Mouse (Mus musculus) kidney, embryonic 14.5 days (tissue): ENCODE measurements at regions not wholly inside any gene's neighbourhood (a gene's known extent, or its start where the extent isn't known, plus 50 kb on each side); places are given as distances from the start of the nearest gene placed in this dataset.

ENCODE experiments used
- ATAC-seq: fragments of 200-750 bp; cut with Nextera tagmentation; 2 replicates; pipeline ENCODE4 v1.8.0; 2017; ENCODE audit warnings: moderate number of reproducible peaks, mild to moderate bottlenecking, moderate TSS enrichment, moderate library complexity; ENCODE audit not compliant: low FRiP score, low TSS enrichment
- H3K27ac ChIP-seq: fragments of 300-500 bp; sonication (generic); 2 replicates; pipeline ENCODE4 v1.5.1; 2014; ENCODE audit warnings: low read depth, mild to moderate bottlenecking, low read length, moderate library complexity, mixed read lengths
- H3K27me3 ChIP-seq: fragments of 300-500 bp; sonication (generic); 2 replicates; pipeline ENCODE4 v1.6.1; 2014; ENCODE audit warnings: mild to moderate bottlenecking, low read length; ENCODE audit not compliant: control insufficient read depth, insufficient read depth
- H3K36me3 ChIP-seq: fragments of 300-500 bp; sonication (generic); 2 replicates; pipeline ENCODE4 v1.6.1; 2014; ENCODE audit warnings: low read length, mixed read lengths; ENCODE audit not compliant: control insufficient read depth, insufficient read depth
- H3K4me1 ChIP-seq: fragments of 300-500 bp; sonication (generic); 2 replicates; pipeline ENCODE4 v1.6.1; 2014; ENCODE audit warnings: low read length, mixed read lengths; ENCODE audit not compliant: control insufficient read depth, insufficient read depth
- H3K4me2 ChIP-seq: fragments of 300-500 bp; sonication (generic); replicated peaks from 2 replicates; pipeline ENCODE4 v1.6.1; 2014; ENCODE audit warnings: low read depth, mild to moderate bottlenecking, low read length
- H3K4me3 ChIP-seq: fragments of 300-500 bp; sonication (generic); 2 replicates; pipeline ENCODE4 v1.5.1; 2014; ENCODE audit warnings: mild to moderate bottlenecking, low read length
- H3K9ac ChIP-seq: fragments of 300-500 bp; sonication (generic); 2 replicates; pipeline ENCODE4 v1.6.1; 2014; ENCODE audit warnings: low read depth, mild to moderate bottlenecking, low read length, moderate library complexity
- H3K9me3 ChIP-seq: fragments of 300-500 bp; sonication (generic); 2 replicates; pipeline ENCODE4 v1.6.1; 2016; ENCODE audit warnings: low read length; ENCODE audit not compliant: control insufficient read depth
- WGBS: fragments of 180-500 bp; shearing (Covaris S2); extraction: QIAGEN DNeasy Blood & Tissue Kit; methylation state at CpG from one replicate; pipeline ENCODE4 v1.1.7; 2014; 5-methylcytosine and 5-hydroxymethylcytosine counted together

DNA sequence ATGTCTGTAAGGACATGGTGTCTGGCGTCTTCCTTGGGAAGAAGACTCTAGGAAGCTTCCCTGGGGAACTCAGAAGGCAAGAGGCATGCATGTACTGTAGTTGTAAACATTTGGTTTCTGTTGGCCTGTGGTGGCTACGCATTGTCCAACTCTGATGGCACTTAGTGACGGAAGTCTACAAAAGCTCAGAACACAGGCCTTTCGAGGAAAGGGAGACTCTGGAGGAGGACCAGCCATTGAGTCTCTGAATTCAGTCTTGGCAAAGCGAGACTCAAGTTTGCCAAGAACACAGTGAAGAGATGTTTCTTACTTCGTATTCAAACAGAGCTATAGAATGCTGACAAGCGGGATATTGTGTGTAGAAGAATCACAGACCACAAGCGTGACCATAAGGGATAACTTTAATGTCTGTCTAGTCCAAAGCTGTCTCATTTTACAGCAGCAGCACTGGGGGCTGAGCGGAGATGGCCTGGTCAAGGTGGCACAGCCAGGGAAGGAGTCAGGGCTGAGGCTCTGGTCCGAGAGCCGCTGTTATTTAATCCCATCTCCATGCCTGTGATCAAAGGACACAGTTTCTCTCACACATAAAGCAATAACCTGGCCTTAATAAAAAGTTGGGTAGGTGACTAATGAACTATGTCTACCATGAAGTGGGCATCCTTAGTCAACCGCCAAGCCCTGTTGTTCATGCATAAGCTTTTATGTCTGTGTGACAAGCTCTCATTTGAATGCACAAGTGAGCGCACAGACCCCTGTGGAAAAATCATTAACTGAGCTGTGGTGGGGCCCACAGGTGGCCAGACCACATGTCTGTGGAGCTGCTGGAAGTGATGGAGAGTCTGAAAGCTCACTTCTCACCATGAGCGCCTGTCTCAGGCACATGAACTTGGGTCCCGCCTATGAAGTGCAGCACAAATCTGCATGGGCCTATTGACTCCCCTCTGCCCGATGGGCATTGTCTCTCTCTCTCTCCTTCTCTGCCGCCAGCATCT lies 239.4 kb upstream of the Sall1 start:
- WGBS: 56% methylated on average over 17 of the region's 17 CpGs

GRCm38 (mm10) chr8:89279844-89280243 lies 235.9 kb upstream of the Sall1 start:
- no peaks in the 10 kb centered on the region for H3K9me3 ChIP-seq
- no peak overlapping the region for H3K4me2 ChIP-seq
- 78% methylated on average over 3 of the region's 3 CpGs for WGBS
- no peak overlapping the region for H3K27ac ChIP-seq
- no peaks in the 10 kb centered on the region for H3K27me3 ChIP-seq
- no peak for ATAC-seq
- no peak overlapping the region for H3K9ac ChIP-seq
- H3K4me1 ChIP-seq: peaks cover 7% of the 10 kb centered on the region; the same call in 1 of the 2 replicates
- no peak overlapping the region for H3K4me3 ChIP-seq
- H3K36me3 ChIP-seq: no peaks in the 10 kb centered on the region

More for the DNA sequence above, 239.4 kb upstream of the Sall1 start:
- Histone ChIP-seq H3K36me3 (no peaks in the 10 kb centered on the region), H3K9ac (no peak overlapping the region), H3K9me3 (no peaks in the 10 kb centered on the region), H3K4me3 (no peak overlapping the region), H3K4me1 (peaks cover 11% of the 10 kb centered on the region), H3K27ac (peak overlapping the region; percentile 79), H3K27me3 (no peaks in the 10 kb centered on the region), H3K4me2 (no peak overlapping the region)
- ATAC-seq: peak; percentile 92

DNA sequence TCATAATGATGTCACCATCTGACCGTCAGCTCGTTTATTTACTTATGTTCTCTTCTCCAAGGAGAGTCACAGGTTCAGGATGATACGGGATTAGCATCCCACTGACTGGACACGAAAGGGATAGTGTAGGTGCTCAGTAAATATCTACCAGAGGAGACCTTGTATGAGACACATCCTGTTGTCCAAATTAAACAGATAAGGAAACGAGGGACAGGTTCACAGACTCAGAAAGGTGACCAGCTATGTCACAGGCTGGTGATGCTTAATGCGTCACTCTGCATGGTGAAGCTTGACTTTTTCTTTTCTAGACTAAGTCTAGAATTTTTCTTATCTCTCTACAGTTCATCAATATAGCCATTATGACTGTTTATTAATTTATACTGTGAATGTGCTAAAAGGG lies 235.2 kb upstream of the Sall1 start:
- Histone ChIP-seq H3K27me3 (no peaks in the 10 kb centered on the region), H3K9ac (no peak overlapping the region), H3K27ac (no peak overlapping the region), H3K4me2 (no peak overlapping the region), H3K4me1 (peaks cover 7% of the 10 kb centered on the region; the same call in 1 of the 2 replicates), H3K9me3 (no peaks in the 10 kb centered on the region), H3K4me3 (no peak overlapping the region), H3K36me3 (no peaks in the 10 kb centered on the region)
- whole genome bisulfite sequencing: 90% methylated on average over 6 of the region's 6 CpGs
- no peak for ATAC-seq

DNA sequence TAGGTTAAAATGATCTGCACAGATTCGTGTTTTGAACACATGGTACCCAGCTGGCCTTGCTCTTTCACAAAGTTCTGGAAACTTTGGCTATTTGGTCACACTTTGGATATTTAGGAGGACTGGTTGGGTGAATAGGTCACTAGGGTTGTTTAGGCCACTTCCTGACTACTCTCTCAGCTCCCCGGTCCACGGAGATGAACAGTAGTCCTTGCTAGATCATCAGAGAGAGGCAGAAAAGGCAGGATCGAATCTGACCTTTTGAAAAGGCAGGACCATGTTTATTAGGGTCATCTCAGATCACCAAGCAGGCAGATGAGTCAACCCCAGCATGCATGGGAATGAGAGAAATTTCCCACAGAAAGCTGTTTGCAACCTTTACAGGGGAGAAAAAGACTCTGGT lies 229.3 kb upstream of the Sall1 start:
- H3K27ac ChIP-seq: no peak overlapping the region
- ATAC-seq: no peak
- peaks cover 2% of the 10 kb centered on the region; the same call in 1 of the 2 replicates for H3K9me3 ChIP-seq
- no peak overlapping the region for H3K4me2 ChIP-seq
- peaks cover 5% of the 10 kb centered on the region; the same call in 1 of the 2 replicates for H3K4me1 ChIP-seq
- no peak overlapping the region for H3K4me3 ChIP-seq
- no peaks in the 10 kb centered on the region for H3K27me3 ChIP-seq
- no peak overlapping the region for H3K9ac ChIP-seq
- H3K36me3 ChIP-seq: no peaks in the 10 kb centered on the region
- 27% methylated on average over 4 of the region's 4 CpGs for WGBS

GRCm38 (mm10) chr8:89272381-89272815 lies 228.4 kb upstream of the Sall1 start:
- Histone ChIP-seq H3K27me3 (no peaks in the 10 kb centered on the region), H3K27ac (peak overlapping the region; percentile 64; the same call in 1 of the 2 replicates), H3K36me3 (no peaks in the 10 kb centered on the region), H3K4me2 (peak overlapping the region; percentile 66), H3K4me3 (peak overlapping the region; percentile 24), H3K4me1 (peaks cover 5% of the 10 kb centered on the region; the same call in 1 of the 2 replicates), H3K9me3 (peaks cover 2% of the 10 kb centered on the region; the same call in 1 of the 2 replicates), H3K9ac (peak overlapping the region; percentile 45)
- 1% methylated on average over 28 of the region's 28 CpGs for WGBS
- peak; percentile 53; the same call in 1 of the 2 replicates for ATAC-seq

DNA sequence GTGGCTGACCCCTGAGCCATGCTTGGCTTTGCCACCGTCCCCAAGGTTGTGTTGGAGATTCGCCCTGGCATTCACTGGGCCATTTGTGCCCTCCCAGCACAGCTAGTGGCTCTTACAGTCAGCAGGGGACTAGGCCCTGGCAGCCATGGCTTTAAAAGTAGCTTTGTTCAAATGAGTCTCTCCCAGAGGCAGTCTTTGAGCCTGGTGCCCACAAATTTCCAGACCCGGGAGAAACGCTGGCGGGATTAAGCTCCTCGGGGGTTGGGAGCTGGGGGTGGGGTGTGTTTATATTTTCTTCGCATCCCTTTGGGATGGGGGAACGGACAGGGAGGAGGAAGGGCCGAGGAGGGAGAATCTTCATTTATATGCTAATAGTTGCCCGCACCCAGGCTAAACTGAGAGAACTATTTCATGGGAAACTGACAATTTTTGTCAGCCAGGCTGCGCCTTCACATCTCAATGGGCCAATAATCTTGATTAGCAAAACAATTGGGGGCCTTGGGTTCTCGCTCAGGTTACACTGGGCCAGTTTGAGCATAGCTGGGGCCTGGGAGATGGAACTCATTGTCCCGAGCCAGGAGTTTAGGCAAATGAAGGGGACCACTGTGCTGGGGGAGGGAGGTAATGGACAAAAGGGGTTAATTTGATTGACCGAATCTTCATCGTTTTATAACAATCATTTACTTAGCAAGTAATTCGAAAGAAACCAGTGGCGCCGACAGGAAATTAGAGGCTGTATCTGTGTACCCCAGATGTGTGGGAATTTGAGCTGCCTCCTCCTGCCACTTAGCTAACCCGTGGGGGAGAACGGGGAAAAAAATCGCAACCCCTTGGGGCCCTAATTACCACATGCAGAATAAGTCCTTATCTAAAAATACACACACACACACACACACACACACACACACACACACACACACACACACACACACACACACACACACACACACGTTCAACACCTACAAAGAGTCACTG lies 227.7 kb upstream of the Sall1 start:
- ATAC-seq: peak; percentile 91
- H3K9me3 ChIP-seq: peaks cover 2% of the 10 kb centered on the region; the same call in 1 of the 2 replicates
- 17% methylated on average over 21 of the region's 22 CpGs for WGBS
- H3K4me2 ChIP-seq: peak overlapping the region; percentile 66
- H3K9ac ChIP-seq: no peak overlapping the region
- peak overlapping the region; percentile 68; the same call in 1 of the 2 replicates for H3K27ac ChIP-seq
- H3K4me3 ChIP-seq: peak overlapping the region; percentile 24
- no peaks in the 10 kb centered on the region for H3K36me3 ChIP-seq
- H3K4me1 ChIP-seq: peaks cover 5% of the 10 kb centered on the region; the same call in 1 of the 2 replicates
- H3K27me3 ChIP-seq: no peaks in the 10 kb centered on the region

DNA sequence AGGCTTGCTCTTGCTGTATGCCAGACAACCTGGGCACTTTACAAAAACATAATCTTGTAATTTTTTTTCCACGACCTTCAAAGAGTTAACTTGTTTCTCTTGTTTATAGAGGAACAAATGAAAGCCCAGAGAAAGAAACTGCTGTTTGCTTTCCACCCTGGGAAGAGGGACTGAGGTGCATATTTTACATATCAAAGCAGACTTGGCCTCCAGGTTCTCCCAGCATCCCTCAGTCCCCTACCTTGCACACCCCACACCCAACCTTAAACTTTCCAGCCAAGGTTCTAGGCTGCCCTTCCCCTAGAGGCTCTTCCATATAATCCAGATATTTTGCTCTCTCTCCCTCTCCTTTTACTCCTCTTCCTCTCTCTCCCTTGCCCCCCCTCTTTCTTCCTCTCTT lies 226.0 kb upstream of the Sall1 start:
- no peak overlapping the region for H3K27ac ChIP-seq
- no peak overlapping the region for H3K9ac ChIP-seq
- no peaks in the 10 kb centered on the region for H3K36me3 ChIP-seq
- H3K4me3 ChIP-seq: no peak overlapping the region
- H3K27me3 ChIP-seq: no peaks in the 10 kb centered on the region
- H3K9me3 ChIP-seq: peaks cover 10% of the 10 kb centered on the region; the same call in 1 of the 2 replicates
- peaks cover 5% of the 10 kb centered on the region; the same call in 1 of the 2 replicates for H3K4me1 ChIP-seq
- 34% methylated on average over 1 of the region's 1 CpGs for WGBS
- ATAC-seq: no peak
- no peak overlapping the region for H3K4me2 ChIP-seq

- Histone ChIP-seq H3K4me3 (no peak overlapping the region), H3K27ac (no peak overlapping the region), H3K4me2 (0 out of 2 replicates have a peak overlapping the region, but pooled peaks have one; percentile 0), H3K9ac (no peak overlapping the region), H3K27me3 (no peaks in the 10 kb centered on the region), H3K36me3 (no peaks in the 10 kb centered on the region), H3K9me3 (peaks cover 10% of the 10 kb centered on the region; the same call in 1 of the 2 replicates), H3K4me1 (0 out of 2 replicates have a peak, but pooled peaks cover 3% of the 10 kb centered on the region)
- ATAC-seq: peak; percentile 46; the same call in 1 of the 2 replicates
- 33% methylated on average over 15 of the region's 15 CpGs for WGBS
These were observed 217.3 kb upstream of the Sall1 start for GRCm38 (mm10) chr8:89261163-89261812.
